Mouse (Mus musculus) CH12.LX (cell line): ENCODE measurements around the gene Pias4.

ENCODE experiments used
- CTCF ChIP-seq, 2 experiments: IDR thresholded peaks in 1 of 2; conservative IDR thresholded peaks in 1 of 2; 2 replicates each; pipeline ENCODE4 v1.5.1; 2011 to 2012; ENCODE audit warnings: low read depth in 2 of 2, low read length in 2 of 2, improper control_type of control experiment in 1 of 2, inconsistent platforms in 1 of 2, mild to moderate bottlenecking in 1 of 2, moderate library complexity in 1 of 2
- E2F4 ChIP-seq: IDR thresholded peaks from 2 replicates; pipeline ENCODE4 v1.6.1; 2011; ENCODE audit warnings: low read depth, low read length, improper control_type of control experiment; ENCODE audit not compliant: insufficient replicate concordance
- EP300 ChIP-seq: IDR thresholded peaks from 2 replicates; pipeline ENCODE4 v1.6.1; 2011; ENCODE audit warnings: low read length, improper control_type of control experiment
- ETS1 ChIP-seq: conservative IDR thresholded peaks from 2 replicates; pipeline ENCODE4 v1.6.1; 2012; ENCODE audit warnings: low read depth, mild to moderate bottlenecking, inconsistent platforms, low read length, improper control_type of control experiment, moderate library complexity
- POLR2A ChIP-seq: IDR thresholded peaks from 2 replicates; pipeline ENCODE4 v1.6.1; 2011; ENCODE audit warnings: low read depth, mild to moderate bottlenecking, improper control_type of control experiment, low read length
- POLR2AphosphoS2 ChIP-seq: IDR thresholded peaks from 2 replicates; pipeline ENCODE4 v1.6.1; 2011; ENCODE audit warnings: low read depth, low read length, improper control_type of control experiment
- SMC3 ChIP-seq: IDR thresholded peaks from 2 replicates; pipeline ENCODE4 v1.6.1; 2011; ENCODE audit warnings: low read depth, low read length, improper control_type of control experiment
- ZC3H11A ChIP-seq: IDR thresholded peaks from 2 replicates; pipeline ENCODE4 v1.6.1; 2012; ENCODE audit warnings: low read depth, mild to moderate bottlenecking, inconsistent platforms, low read length, improper control_type of control experiment
- ZNF384 ChIP-seq: IDR thresholded peaks from 2 replicates; pipeline ENCODE4 v1.6.1; 2012; ENCODE audit warnings: low read depth, low read length, improper control_type of control experiment, inconsistent platforms

GRCm38 (mm10) chr10:81191342-81191982, 23.7 kb upstream of the Pias4 start:
- TF ChIP-seq CTCF (conservative IDR thresholded peaks at IDR 0.05 in 1 of 2, IDR thresholded peaks at IDR 0.05 in 1 of 2; ENCODE audit: low read depth in 2 of 2, low read length in 2 of 2) (no peak), ZNF384 (no peak), POLR2A (no peak), POLR2AphosphoS2 (no peak), SMC3 (no peak), ZC3H11A (no peak), EP300 (no peak), ETS1 (no peak), E2F4 (no peak)
